Mouse (Mus musculus) midbrain, postnatal 0 days (tissue): ENCODE data around the gene Gm42906. TPM values are rescaled to one million over a fixed set of nuclear protein-coding genes. Genes with fewer than 3 reads are reported as not detected.

ENCODE experiments used
- ATAC-seq: fragments of 200-750 bp; cut with Nextera tagmentation; 2 replicates; pipeline ENCODE4 v1.8.0; 2017; ENCODE audit warnings: moderate number of reproducible peaks, mild to moderate bottlenecking, moderate TSS enrichment, moderate library complexity; ENCODE audit not compliant: low FRiP score
- DNase-seq: peaks from one replicate; pipeline ENCODE4 v3.0.0-alpha.2; 2015; ENCODE audit warnings: low spot score
- H3K27ac ChIP-seq: fragments of 300-500 bp; sonication (generic); 2 replicates; pipeline ENCODE4 v1.5.1; 2014; ENCODE audit warnings: low read depth, mild to moderate bottlenecking, low read length, mixed read lengths
- H3K27me3 ChIP-seq: fragments of 300-500 bp; sonication (generic); 2 replicates; pipeline ENCODE4 v1.6.1; 2014; ENCODE audit warnings: low read length, control low read depth, mixed read lengths; ENCODE audit not compliant: insufficient read depth
- H3K36me3 ChIP-seq: fragments of 300-500 bp; sonication (generic); 2 replicates; pipeline ENCODE4 v1.6.1; 2014; ENCODE audit warnings: low read length, control low read depth, mixed read lengths; ENCODE audit not compliant: insufficient read depth
- H3K4me1 ChIP-seq: fragments of 300-500 bp; sonication (generic); 2 replicates; pipeline ENCODE4 v1.6.1; 2014; ENCODE audit warnings: mild to moderate bottlenecking, control low read depth, antibody characterized with exemption, low read length, mixed read lengths; ENCODE audit not compliant: insufficient read depth
- H3K4me2 ChIP-seq: fragments of 300-500 bp; sonication (generic); 2 replicates; pipeline ENCODE4 v1.6.1; 2014; ENCODE audit warnings: low read depth, mild to moderate bottlenecking, low read length, mixed read lengths; ENCODE audit not compliant: poor library complexity, severe bottlenecking
- H3K4me3 ChIP-seq: fragments of 300-500 bp; sonication (generic); 2 replicates; pipeline ENCODE4 v1.5.1; 2014; ENCODE audit warnings: low read depth, mild to moderate bottlenecking, low read length, moderate library complexity
- H3K9ac ChIP-seq: fragments of 300-500 bp; sonication (generic); replicated peaks from 2 replicates; pipeline ENCODE4 v1.6.1; 2014; ENCODE audit warnings: mild to moderate bottlenecking, low read length, moderate library complexity, mixed read lengths; ENCODE audit not compliant: poor library complexity, severe bottlenecking
- H3K9me3 ChIP-seq: fragments of 300-500 bp; sonication (generic); 2 replicates; pipeline ENCODE4 v1.6.1; 2016; ENCODE audit warnings: low read length, control low read depth
- CTCF ChIP-seq: IDR thresholded peaks from 2 replicates; pipeline ENCODE4 v1.5.1; 2016; ENCODE audit warnings: antibody characterized with exemption, mild to moderate bottlenecking
- WGBS: fragments of 180-500 bp; shearing (Covaris S2); extraction: QIAGEN DNeasy Blood & Tissue Kit; methylation state at CpG from one replicate; pipeline ENCODE4 v1.1.7; 2014; 5-methylcytosine and 5-hydroxymethylcytosine counted together
- polyA plus RNA-seq: library from polyadenylated mRNA; unstranded; fragments of >200 nt; fragmentation: Nextera tagmentation; extraction: Ambion mirVana; gene quantifications from 2 replicates; pipeline ENCODE4 v1.2.1, GENCODE M21; 2015
- total RNA-seq: library from RNA; depleted of rRNA; stranded (reverse); fragments of >200 nt; gene quantifications from 2 replicates; pipeline ENCODE4 v1.2.3, GENCODE M21; 2014

Gene Gm42906
- total and polyA plus RNA-seq, 2 experiments from 2014 or later, result not detected

GRCm38 (mm10) chr5:151111080-151111871 lies 316.7 kb downstream of the Gm42906 start:
- H3K36me3 ChIP-seq, result no peaks in the 10 kb centered on the region
- ATAC-seq, result no peak
- TF ChIP-seq CTCF, result no peak
- 86% methylated on average over 7 of the region's 7 CpGs for WGBS
- no peak overlapping the region for H3K4me2 ChIP-seq
- H3K4me3 ChIP-seq, result no peak overlapping the region
- no peaks in the 10 kb centered on the region for H3K9me3 ChIP-seq
- no peak for DNase-seq
- H3K27me3 ChIP-seq, result no peaks in the 10 kb centered on the region
- H3K27ac ChIP-seq, result no peak overlapping the region
- H3K4me1 ChIP-seq, result no peaks in the 10 kb centered on the region
- no peak overlapping the region for H3K9ac ChIP-seq

- Histone ChIP-seq H3K9me3 (no peaks in the 10 kb centered on the region), H3K27ac (no peak overlapping the region), H3K4me2 (no peak overlapping the region), H3K4me3 (no peak overlapping the region), H3K9ac (no peak overlapping the region), H3K27me3 (no peaks in the 10 kb centered on the region), H3K36me3 (no peaks in the 10 kb centered on the region), H3K4me1 (no peaks in the 10 kb centered on the region)
- WGBS, result 44% methylated on average over 6 of the region's 6 CpGs
- ATAC-seq (no peak), DNase-seq (no peak)
- no peak for TF ChIP-seq CTCF
Measured at GRCm38 (mm10) chr5:151110461-151110908, 317.5 kb downstream of the Gm42906 start.

DNA sequence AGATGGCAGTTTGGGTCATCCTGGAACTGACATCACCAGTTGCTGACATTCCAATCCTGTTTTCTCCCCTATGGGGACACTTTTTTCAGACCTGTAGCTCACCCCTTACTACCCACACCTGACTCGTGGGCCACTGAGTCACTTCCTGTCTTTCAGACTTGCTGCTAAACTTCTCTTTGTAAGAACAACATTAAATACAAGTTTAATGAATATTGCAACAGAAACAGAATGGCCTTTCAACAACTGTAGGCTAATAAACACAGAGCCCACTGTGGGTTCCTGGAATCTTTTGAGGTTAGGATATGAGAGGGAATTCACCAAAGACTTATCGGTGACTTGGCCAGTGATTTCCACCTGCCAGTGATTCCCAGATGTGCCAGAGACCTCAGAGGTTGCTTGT lies 318.1 kb downstream of the Gm42906 start:
- H3K27me3 ChIP-seq, result no peaks in the 10 kb centered on the region
- ATAC-seq (no peak), DNase-seq (no peak)
- no peaks in the 10 kb centered on the region for H3K36me3 ChIP-seq
- H3K27ac ChIP-seq, result no peak overlapping the region
- no peaks in the 10 kb centered on the region for H3K4me1 ChIP-seq
- TF ChIP-seq CTCF, result no peak
- no peak overlapping the region for H3K4me3 ChIP-seq
- no peak overlapping the region for H3K4me2 ChIP-seq
- WGBS, result 75% methylated on average over 2 of the region's 2 CpGs
- H3K9me3 ChIP-seq, result no peaks in the 10 kb centered on the region
- H3K9ac ChIP-seq, result no peak overlapping the region

GRCm38 (mm10) chr5:151108955-151109354 lies 319.0 kb downstream of the Gm42906 start:
- no peak for TF ChIP-seq CTCF
- no peak overlapping the region for H3K9ac ChIP-seq
- H3K4me3 ChIP-seq, result no peak overlapping the region
- ATAC-seq (no peak), DNase-seq (no peak)
- no peaks in the 10 kb centered on the region for H3K9me3 ChIP-seq
- WGBS, result 77% methylated on average over 7 of the region's 7 CpGs
- H3K4me1 ChIP-seq, result no peaks in the 10 kb centered on the region
- H3K27ac ChIP-seq, result no peak overlapping the region
- no peaks in the 10 kb centered on the region for H3K36me3 ChIP-seq
- no peak overlapping the region for H3K4me2 ChIP-seq
- H3K27me3 ChIP-seq, result no peaks in the 10 kb centered on the region

GRCm38 (mm10) chr5:151108291-151108897 lies 319.6 kb downstream of the Gm42906 start:
- DNase-seq (no peak), ATAC-seq (no peak)
- Histone ChIP-seq H3K4me3 (no peak overlapping the region), H3K9me3 (no peaks in the 10 kb centered on the region), H3K9ac (no peak overlapping the region), H3K4me1 (no peaks in the 10 kb centered on the region), H3K27ac (no peak overlapping the region), H3K36me3 (no peaks in the 10 kb centered on the region), H3K27me3 (no peaks in the 10 kb centered on the region), H3K4me2 (no peak overlapping the region)
- no peak for TF ChIP-seq CTCF
- 71% methylated on average over 19 of the region's 19 CpGs for WGBS

DNA sequence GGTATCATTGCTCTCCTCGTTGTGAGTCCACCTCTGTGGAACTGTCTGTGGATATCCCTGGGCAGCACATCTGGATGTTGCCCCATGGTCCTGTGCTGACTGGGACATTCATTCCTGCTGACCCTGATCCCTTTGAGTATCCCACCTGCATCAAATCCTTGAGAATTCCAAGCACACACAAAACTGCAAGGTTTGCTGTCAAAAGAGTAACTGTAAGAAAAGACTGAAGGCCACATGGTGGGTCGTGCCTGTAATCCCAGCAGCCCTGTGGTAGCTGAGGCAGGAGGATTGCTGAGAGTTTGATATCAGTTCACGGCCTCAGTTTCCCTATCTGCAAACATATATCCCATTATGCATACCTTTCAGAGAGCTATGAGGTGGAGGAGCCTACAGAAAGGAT lies 321.1 kb downstream of the Gm42906 start:
- 93% methylated on average over 3 of the region's 3 CpGs for WGBS
- H3K4me2 ChIP-seq, result no peak overlapping the region

More for the DNA sequence above, 321.1 kb downstream of the Gm42906 start:
- H3K9ac ChIP-seq, result no peak overlapping the region
- no peak overlapping the region for H3K27ac ChIP-seq
- no peak for TF ChIP-seq CTCF
- H3K36me3 ChIP-seq, result no peaks in the 10 kb centered on the region
- ATAC-seq, result no peak
- no peak for DNase-seq
- H3K4me3 ChIP-seq, result no peak overlapping the region
- H3K4me1 ChIP-seq, result no peaks in the 10 kb centered on the region
- H3K9me3 ChIP-seq, result no peaks in the 10 kb centered on the region
- no peaks in the 10 kb centered on the region for H3K27me3 ChIP-seq
